Mouse (Mus musculus): ENCODE results near the gene D930020B18Rik. TPM values are rescaled to one million over a fixed set of nuclear protein-coding genes. Genes with fewer than 3 reads are reported as not detected.
A peak's percentile ranks its signal among the peaks of the same experiment; 100 is the strongest.

Gene D930020B18Rik
- total RNA-seq, 2 experiments from 2014 or later, result 0.54 TPM; not detected in 1

GRCm38 (mm10) chr10:121625006-121625405 lies 16.4 kb upstream of the D930020B18Rik start:
- H3K27ac ChIP-seq, result no peak overlapping the region
- no peak for DNase-seq (ENCODE audit: low spot score in 2 of 2)
- TF ChIP-seq CTCF (conservative IDR thresholded peaks at IDR 0.05), result no peak
- peak overlapping the region; percentile 84 for H3K4me3 ChIP-seq

DNA sequence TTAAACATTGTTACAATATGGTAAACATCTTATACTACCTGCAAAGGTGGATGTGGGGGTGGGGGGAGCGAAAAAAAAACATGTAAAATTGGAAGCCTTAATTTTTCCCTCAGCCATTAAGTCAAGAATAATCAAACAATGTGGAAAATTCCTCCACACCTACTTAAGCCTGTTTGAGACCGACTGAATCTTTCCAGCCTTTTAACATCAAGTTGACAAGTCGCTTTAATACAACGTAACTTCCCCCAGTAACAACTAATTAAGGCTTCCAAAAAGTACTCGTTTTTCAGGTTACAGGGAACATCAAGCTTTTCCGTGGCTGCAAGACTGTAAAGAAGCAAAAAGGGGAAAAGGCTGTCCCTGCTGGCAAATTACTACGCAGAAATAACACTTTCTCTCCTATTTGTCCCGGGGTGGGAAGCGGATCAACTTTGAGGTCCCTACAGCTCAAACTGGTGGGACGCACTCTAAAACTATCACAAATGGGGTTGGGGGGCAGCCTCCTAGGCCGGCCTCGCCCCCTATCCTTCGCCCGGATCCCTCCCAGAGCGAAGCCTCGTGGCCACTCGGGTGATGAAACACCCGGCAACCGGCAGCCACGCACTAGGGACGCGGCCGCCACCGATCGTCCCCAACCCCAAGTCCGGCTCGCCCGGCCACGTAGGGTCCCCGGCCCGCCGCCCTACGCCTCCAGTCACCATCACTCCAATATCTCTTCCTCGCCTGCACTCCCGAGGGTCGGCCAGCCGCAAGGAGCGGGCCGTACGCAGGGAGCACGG lies 15.8 kb upstream of the D930020B18Rik start:
- Histone ChIP-seq H3K4me3 (peak overlapping the region; percentile 84), H3K27ac (peak overlapping the region; percentile 89)
- TF ChIP-seq CTCF (conservative IDR thresholded peaks at IDR 0.05), result no peak
- no peak for DNase-seq (ENCODE audit: low spot score in 2 of 2)

DNA sequence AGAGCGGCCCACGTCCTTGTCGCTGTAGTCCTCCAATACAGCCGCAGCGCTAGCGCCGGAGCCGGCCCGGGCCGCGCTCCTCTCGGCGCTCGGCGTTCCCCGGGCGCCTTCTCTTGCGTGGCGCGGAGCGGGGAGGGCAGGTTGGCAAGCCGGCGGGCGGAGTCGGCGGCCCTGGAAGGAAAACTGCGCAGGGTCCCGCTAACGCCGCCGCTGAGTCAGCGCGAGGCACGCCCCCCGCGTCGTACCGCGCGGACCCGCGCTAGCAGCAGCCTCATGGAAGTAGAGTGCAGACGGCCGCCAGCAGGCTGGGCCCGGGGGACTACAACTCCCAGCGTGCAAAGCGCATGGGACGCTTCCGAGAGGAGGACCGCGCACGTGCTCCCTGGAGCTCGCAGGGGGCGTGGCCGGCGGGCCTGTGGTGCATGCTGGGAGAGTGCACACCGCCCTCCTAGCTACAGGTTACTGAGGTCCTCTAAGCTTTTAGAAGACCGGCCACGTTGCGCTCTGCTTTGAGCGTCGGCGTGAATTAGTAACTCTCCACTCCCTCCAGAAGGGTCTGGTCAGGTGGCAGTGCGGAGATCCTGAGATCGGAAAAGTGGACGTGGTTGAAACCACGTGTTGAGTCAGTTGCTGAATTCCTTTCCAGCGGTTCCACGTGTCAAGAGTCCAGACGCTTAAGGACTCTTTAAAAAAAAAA lies 15.1 kb upstream of the D930020B18Rik start, which contains the start of gene Xpot:
Xpot (minus strand) TSS at position 147 of the 697 bp plus-strand sequence.
- TF ChIP-seq CTCF (conservative IDR thresholded peaks at IDR 0.05), result peak; percentile 36
- Histone ChIP-seq H3K27ac (peak within 1 kb of the TSS; percentile 89), H3K4me3 (peak within 1 kb of the TSS; percentile 84)
- DNase-seq (ENCODE audit: low spot score in 2 of 2), result peak; percentile 98

GRCm38 (mm10) chr10:121627216-121627852 lies 14.1 kb upstream of the D930020B18Rik start:
- no peak for DNase-seq (ENCODE audit: low spot score in 2 of 2)
- Histone ChIP-seq H3K27ac (no peak overlapping the region), H3K4me3 (no peak overlapping the region)
- TF ChIP-seq CTCF (conservative IDR thresholded peaks at IDR 0.05), result no peak

GRCm38 (mm10) chr10:121628561-121629040 lies 12.8 kb upstream of the D930020B18Rik start:
- Histone ChIP-seq H3K27ac (no peak overlapping the region), H3K4me3 (no peak overlapping the region)
- DNase-seq (ENCODE audit: low spot score in 2 of 2), result no peak
- TF ChIP-seq CTCF (conservative IDR thresholded peaks at IDR 0.05), result no peak

- Histone ChIP-seq H3K4me3 (no peak overlapping the region), H3K27ac (no peak overlapping the region)
- no peak for TF ChIP-seq CTCF (conservative IDR thresholded peaks at IDR 0.05)
- no peak for DNase-seq (ENCODE audit: low spot score in 2 of 2)
Observed at GRCm38 (mm10) chr10:121634159-121634558, 7.2 kb upstream of the D930020B18Rik start.

GRCm38 (mm10) chr10:121636276-121636675 lies 5.1 kb upstream of the D930020B18Rik start:
- no peak for TF ChIP-seq CTCF (conservative IDR thresholded peaks at IDR 0.05)
- Histone ChIP-seq H3K4me3 (no peak overlapping the region), H3K27ac (no peak overlapping the region)
- DNase-seq (ENCODE audit: low spot score in 2 of 2), result no peak

- TF ChIP-seq CTCF (conservative IDR thresholded peaks at IDR 0.05), result no peak
- Histone ChIP-seq H3K4me3 (no peak overlapping the region), H3K27ac (no peak overlapping the region)
- DNase-seq (ENCODE audit: low spot score in 2 of 2), result no peak
Observed at GRCm38 (mm10) chr10:121639573-121639972, 1.8 kb upstream of the D930020B18Rik start.

- Histone ChIP-seq H3K4me3 (no peak overlapping the region), H3K27ac (no peak overlapping the region)
- TF ChIP-seq CTCF (conservative IDR thresholded peaks at IDR 0.05), result peak; percentile 78
- DNase-seq (ENCODE audit: low spot score in 2 of 2), result no peak
Observed at GRCm38 (mm10) chr10:121640150-121640930, 1.0 kb upstream of the D930020B18Rik start.

GRCm38 (mm10) chr10:121640944-121641271 lies 480 bp upstream of the D930020B18Rik start:
- Histone ChIP-seq H3K4me3 (peak overlapping the region; percentile 61), H3K27ac (no peak overlapping the region)
- no peak for TF ChIP-seq CTCF (conservative IDR thresholded peaks at IDR 0.05)
- DNase-seq (ENCODE audit: low spot score in 2 of 2), result no peak

- H3K4me3 ChIP-seq, result peak overlapping the region; percentile 61
- H3K27ac ChIP-seq, result no peak overlapping the region
- no peak for DNase-seq (ENCODE audit: low spot score in 2 of 2)
- TF ChIP-seq CTCF (conservative IDR thresholded peaks at IDR 0.05), result no peak
Observed at GRCm38 (mm10) chr10:121642054-121642947, 913 bp downstream of the D930020B18Rik start.
